Mouse (Mus musculus): Measurements from ENCODE around the gene Klf15.

DNA sequence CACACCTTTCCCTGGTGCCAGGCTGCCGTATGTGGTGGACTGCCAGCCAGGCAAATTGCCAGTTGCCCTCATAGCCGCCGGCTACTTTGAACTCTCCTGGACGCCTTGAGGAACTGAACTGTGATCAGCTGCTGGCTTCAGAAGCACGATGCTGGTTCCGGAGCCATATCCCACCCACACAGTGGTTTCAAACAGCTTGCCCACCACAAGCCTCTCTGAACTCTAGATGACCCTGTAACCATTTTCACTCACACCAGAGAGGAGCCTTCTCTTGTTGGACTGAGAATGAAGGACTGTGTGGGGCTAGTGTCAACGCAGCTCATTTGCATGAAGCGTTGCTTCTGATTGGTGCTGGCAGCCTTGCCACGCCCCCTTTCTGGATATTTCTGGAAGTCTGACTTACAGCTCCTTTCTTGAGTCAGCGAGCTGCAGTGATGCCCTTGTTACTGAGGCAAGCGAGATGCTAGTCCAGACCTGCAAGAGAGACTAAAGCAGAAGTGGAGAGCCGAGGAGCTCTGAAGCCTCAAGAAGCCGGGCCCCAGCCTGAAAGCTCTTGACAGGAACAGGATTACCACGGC, 14.7 kb downstream of the Klf15 start:
- TF ChIP-seq POLR2A (IDR thresholded peaks at IDR 0.05; ENCODE audit: insufficient read depth, low read depth, low read length): no peak
- no peak for TF ChIP-seq CTCF (IDR thresholded peaks at IDR 0.05; ENCODE audit: insufficient read depth, low read depth, low read length)

All from olfactory bulb, adult 2 months (tissue).